Mouse (Mus musculus): Measurements from ENCODE around the gene Rorb.

DNA sequence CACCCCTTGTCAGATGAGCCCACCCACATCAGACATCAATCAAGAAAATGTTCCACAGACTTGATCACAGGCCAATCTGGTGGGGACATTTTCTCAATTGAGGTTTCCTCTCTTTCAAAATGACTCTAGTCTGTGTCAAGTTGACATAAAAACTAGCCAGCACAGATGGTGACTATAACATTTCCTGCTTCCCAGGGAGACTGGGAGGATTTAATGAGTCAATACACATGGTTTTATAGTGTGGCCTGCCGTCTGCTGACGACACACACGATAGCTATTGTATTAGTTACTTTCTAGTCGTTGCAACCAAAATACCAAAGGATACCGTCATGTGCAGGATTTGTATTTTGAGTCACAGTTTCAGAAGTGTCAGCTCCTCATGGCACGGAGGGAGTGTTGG is 169.6 kb downstream of the Rorb start:
- TF ChIP-seq EP300 (IDR thresholded peaks at IDR 0.05; ENCODE audit: low read depth) (no peak), CTCF (IDR thresholded peaks at IDR 0.05; ENCODE audit: low read depth) (no peak)
